Mouse (Mus musculus): ENCODE results near the gene Gm10401.

Gm10401 gene

DNA sequence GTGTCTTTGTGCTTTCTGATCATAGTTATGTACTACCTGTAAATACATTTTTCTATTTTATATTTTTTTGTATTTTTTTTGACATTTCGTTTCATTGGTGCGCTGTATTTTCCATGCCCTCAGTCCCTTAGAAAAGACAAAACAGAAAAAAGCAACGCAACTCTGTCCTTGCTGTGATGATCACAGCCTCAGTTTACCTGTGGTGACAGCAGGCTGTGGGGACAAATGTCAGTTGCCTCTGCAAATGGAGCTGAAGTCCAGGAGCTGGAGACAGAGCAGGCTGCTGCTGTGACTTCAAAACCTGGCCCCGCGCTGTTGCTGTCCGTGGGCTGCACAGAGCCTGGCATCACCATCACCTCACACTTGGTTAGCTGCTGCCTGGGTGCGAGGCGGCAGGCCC is at the start of gene Gm10401:
Gene Gm10401, minus strand, starts transcription at position 101 of the 400 bp plus-strand sequence.
- DNase-seq (ENCODE audit: low read depth, low spot score), result no peak

DNA sequence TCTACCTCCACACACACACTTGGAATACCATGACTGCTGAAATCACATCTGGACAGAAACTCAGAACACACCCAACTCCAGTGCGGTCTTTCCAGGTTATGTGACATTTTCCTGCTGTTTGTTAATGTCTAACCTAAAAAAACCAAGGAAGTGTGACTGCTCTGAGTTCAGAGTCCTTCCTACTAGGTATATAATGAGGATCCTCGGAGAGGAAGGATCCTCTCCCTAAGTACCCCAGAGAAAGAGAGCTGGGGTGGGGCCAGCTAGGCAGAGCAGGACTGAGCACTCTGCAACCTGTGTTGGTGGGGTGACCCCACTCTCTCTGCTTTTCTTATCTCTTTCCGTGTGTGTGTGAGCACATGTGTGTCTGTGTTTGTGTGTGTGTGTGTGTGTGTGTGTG is 49.3 kb upstream of the Gm10401 start:
- DNase-seq (ENCODE audit: low read depth, low spot score), result no peak

DNA sequence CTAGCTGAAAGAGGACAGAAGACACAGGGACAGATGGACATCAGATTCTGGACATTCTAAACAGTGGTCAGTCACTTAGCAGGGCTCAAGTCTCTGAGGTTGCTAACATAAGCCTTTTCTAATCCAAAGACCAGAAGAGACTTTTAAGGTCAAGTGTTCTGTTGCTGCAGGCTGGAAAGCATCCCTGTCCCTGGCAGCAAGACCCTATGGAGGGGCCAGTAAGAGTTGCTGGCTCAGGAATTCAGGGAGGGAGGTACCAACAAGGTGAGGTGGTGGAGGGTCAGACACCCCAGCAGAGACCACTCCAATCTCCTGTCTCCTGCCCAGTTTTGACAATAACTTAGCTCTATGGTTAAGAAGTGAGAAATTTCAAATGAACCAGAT is 48.6 kb upstream of the Gm10401 start:
- DNase-seq (ENCODE audit: low read depth, low spot score), result no peak

DNA sequence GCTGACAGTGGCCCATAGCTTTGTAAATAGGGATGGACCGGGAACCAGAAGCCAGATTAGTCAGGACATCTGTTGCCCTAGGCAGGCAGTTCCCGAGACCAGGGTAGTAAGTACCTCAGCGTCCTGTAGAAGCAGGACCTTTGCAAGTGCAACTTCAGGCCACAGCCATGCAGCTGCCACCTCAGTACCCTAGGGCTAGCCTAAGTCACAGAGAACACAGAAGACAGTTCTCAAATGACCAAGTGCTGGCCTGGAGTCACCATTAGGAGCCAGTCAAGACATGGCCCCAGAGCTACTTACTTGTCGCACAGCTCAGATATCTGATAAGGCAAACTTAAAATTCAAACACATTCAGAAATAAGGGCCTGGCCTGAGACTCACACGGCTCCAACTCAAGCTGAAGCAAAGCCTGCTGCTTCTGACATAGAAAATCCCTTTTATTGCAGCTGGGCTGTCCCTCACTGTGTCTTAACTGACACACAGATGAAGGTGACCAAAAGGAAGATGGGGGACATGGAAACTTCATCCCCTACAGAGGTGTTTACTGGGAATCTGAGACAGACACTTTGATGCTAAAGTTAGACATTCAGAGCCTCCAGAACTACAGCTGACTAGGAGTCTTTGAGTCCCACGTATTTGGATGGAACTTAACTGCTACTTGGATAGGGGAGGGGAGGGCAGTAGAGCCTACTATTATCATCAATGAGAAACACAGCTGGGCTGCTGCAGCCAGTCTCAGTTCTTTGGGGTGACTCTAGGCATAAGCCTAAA is 48.1 kb upstream of the Gm10401 start:
- DNase-seq (ENCODE audit: low read depth, low spot score), result no peak

DNA sequence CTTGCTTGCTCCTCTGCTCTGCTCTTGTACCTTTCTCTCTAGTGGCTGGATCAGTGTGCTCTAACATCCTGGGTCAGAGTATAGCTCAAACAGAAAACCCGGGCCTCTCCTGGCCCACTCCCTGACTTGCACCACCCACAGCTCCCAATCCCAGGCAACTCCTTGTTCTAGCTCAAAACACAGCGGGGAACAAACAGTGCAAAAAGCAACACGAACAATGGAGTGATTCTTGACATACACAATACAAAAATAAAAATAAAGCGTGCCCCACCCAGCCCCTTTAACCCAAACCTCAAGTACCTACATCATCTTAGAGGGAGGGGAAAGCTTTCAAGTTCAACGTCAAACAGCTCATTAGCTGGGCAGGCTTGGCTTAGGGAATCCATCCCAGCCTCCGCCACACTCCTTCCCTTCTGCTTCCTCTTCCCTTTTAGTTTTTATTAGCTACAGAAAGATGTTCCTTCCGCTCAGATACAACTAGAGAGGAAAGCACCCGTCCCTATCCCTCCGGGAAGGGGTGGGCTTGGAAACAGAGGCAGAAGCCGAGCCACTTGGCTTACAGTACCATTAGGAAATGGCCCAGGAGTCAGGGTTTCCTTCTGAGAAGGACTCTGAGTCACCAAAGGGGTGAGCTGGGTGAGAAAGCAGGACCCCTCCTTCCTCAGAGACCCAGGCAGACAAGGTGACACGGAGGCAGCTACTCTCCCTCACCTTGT is 47.3 kb upstream of the Gm10401 start:
- DNase-seq (ENCODE audit: low read depth, low spot score), result no peak

DNA sequence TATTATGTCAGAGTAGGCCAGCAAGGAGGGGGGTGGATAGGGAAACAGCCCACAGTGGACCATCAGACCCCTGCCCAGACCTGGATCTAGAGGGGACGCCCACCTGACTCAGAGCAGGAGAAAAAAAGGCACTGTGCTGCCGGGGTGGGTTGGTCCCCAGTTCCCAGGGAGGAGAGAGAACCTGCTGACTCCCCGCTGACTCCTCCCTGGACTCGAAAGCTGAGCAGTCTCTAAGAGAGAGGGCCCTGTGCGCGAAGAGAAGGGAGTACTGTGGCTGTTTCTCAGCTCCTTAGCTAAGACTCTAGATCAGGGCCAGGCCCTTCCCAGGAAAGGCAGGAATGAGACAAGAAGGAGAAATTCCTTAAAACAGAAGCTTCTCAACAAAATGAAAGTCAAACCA is 46.4 kb upstream of the Gm10401 start:
- DNase-seq (ENCODE audit: low read depth, low spot score), result no peak

DNA sequence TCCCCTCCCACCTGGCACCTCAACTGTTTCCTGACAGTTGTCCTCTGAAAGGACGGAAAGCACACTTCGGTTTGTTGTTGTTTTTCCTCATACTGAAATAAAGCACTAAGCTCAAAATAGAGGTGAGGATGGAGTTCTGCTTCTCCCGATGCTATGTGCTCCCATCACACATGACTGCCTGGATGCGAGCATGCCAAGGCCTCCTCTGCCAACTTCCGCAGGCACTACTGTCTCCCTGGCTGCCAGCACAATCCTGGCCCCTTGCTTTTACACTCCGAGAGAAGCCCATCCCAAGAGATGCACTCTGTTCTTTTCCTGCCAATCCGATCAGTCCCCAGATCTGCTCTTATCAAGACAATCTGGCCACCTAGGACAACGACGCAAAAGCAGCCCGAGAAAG is 45.5 kb upstream of the Gm10401 start:
- no peak for DNase-seq (ENCODE audit: low read depth, low spot score)

DNA sequence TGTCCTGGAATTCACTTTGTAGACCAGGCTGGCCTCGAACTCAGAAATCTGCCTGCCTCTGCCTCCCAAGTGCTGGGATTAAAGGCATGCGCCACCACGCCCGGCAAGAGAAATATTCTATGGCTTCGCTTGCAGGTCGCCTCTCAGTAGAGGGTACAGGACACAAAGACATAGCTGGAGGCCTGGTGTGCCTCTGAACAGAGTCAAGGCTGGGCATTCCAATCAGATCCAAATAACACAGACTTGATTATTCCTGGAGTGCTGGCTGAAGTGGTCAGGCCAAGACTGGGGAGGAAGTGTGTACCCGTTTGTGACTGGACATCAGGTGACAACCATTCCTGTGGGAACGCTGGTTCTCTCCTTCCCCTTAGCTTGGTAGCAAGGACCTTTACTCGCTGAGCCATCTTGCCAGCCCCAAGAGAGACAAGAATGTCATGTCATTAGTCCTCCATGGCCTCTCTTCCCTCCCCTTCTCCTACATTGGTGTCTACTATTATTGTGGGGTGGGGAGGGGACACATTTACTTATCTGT is 44.1 kb upstream of the Gm10401 start:
- DNase-seq (ENCODE audit: low read depth, low spot score), result no peak

DNA sequence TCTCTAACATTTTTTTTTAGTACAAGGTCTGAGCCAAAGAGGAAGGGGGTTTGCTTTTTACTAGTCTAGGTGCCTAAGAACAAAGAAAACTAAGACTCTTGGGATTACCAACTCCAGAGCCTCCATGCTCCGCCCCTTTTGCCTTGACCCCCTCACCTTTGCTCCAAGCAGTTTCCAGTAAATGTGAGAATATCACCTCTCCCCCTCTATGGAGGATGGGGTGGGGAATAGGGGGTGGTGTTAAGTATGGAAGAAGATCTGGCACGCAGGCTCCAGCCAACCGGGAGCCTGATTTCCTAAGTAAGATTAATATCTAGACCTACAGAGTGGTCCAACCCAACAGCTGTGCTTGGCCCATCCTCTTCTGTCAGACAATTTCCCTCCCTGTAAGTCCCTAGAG is 42.6 kb upstream of the Gm10401 start:
- no peak for DNase-seq (ENCODE audit: low read depth, low spot score)

DNA sequence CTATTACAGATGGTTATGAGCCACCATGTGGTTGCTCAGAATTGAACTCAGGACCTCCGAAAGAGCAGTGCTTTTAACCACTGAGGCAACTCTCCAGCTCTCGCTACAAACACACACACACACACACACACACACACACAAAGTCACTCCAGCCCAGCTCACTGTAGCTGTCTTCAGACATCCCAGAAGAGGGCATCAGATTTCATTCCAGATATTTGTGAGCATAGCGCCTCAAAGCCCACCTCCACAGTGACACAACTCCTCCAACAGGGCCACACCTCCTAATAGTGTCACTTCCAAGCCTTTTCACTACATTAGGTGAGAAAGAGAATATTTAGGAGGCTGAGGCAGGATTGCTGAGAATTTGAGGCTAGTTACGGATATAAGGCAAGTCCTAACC is 41.0 kb upstream of the Gm10401 start:
- peak; percentile 20 for DNase-seq (ENCODE audit: low read depth, low spot score)

DNA sequence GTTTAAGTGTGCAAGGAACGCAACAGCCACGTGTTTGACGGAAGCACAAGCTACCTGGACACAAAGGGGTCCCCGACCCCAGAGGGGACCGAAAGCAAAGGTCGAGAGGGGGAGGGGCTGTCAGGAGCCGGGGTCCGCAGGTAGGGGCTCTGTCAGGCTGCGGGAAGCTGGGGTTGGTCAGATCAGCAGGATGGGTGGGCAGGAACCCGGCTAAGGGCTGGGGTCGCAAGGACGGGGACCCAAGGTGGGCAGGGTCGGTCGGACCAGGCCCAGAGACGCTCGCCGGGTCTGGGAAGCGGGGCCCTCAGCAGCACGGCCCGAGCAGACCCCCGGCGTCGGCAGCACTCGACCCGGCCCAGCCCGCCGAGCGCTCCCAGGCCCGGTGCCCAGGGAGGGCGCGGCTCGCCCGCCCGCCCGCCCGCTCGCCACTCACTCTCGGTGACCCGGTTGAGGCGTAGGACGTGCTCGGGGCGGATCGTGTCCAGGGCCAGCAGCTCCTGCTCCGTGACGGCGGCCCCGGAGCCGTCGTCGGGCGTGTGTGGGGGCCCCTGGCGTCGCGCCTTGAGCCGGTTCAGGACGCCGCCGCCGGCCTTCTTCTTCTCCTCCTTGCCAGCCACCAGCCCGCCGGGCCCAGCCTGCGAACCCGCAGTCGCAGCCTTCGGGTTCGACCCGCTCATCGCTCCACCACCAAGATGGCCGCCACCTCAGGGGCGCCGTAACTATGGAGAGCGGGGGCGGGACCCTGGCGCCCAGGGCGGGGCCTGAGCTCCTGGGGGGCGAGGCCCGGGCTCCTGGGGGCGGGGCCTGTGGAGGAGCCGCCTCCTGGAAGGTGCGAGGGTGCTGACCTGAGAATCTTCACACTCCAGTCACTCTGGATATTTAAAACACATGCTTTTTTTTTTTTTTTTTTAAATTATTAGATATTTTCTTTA is 36.4 kb upstream of the Gm10401 start, which contains the start of gene Unc119b:
Gene Unc119b, minus strand, starts transcription at position 742 of the 932 bp plus-strand sequence.
- peak; percentile 93 for DNase-seq (ENCODE audit: low read depth, low spot score)

DNA sequence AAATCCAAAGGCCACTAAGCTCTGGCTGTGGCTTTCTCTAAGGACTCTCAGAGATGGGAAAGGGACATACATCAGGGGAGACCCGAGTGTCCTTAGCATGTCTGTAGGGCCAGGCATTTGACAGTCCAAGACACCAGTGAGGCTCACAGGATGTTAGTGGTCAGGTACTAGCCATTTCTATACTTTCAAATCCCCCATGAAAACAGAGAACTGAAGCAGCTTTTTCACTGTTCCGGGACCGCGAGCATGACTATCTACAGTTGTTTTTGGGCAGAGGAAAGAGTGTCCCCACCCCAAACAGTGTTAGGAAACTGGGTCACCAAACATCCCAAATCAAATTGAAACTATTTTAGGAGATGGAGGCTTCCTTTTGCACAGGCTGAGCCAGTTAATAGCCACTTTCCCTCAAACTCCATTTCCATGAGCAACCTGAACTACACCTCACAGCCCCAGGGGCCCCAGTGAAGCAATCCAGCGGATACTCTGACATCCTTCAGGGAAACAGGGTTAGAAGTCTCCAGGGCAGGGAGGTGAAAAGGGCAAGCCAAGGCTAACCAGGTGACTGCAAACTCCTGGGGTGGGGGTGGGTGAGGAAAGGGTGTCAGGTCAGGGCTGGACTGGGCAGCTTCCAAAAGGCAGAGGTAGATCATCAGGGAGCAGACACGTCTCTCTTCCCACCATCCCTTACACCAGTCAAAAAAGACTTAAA is 35.4 kb upstream of the Gm10401 start:
- peak; percentile 49 for DNase-seq (ENCODE audit: low read depth, low spot score)

DNA sequence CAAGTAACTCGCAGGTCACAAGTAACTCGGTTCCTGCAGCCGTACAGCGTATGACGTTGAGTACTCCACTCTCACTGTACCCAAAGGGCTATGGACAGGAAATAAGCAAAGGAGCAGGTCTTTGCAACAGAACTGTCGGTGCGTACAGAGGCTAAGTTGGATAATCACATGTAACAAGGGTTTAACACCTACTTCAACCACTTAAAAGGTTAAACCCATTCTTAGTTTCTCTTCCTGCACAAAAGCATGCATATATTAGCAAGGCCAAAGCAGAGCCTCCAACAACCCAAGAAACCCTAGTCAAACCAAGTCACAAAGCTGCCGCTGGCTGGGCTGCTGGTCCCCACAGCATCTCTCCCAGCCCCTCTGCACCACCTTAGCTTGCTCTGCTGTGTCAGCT is 34.4 kb upstream of the Gm10401 start:
- DNase-seq (ENCODE audit: low read depth, low spot score), result peak; percentile 24

DNA sequence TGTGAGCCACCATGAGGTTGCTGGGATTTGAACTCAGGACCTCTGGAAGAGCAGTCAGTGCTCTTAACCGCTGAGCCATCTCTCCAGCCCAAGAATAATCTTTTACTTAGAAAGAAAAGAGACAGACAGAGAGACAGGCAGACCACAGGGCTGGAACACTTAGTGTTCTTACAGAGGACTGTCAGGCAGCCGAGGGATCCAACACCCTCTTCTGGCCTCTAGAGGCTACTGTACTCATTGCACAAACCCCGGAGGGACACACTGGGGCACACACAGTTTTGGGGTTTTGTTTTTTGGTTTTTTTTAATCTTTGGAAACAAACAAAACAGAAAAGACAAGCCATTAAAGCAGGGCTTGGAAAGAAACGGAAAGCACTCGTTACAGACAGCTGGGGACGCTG is 31.2 kb upstream of the Gm10401 start:
- no peak for DNase-seq (ENCODE audit: low read depth, low spot score)

DNA sequence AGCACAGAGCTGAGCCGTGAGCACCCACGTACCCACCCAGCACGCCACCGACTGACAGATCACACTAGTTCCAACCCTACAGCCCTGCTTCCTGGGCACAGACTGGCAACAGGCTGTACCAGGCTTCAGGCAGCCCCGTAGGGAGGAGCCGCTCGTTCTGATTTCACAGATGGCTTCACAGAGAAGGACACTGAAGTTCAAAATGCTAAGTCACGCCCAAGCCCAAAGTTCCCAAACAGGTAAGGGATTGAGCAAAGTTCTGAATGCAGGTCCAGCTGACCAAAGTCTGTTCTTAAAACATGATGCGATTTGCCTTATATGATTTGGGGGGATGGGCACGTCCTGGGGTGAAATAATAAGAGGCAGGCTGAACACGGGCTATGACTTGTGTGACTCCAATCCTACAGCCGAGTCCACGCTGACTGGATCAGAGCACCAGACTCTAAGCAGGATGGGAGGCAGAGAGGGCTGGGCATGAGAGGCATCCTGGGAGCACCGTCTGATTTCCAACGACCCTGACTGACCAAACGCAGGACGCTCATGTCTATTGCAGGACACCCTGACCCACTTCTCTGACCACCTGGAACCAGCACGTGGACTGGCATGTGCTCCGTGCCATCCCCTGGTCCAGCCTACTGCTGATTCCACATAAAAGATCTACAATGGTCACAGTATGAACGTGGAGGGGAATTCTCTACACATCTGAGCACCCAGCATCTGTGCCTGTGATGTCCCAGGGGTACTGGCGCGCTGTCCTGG is 29.5 kb upstream of the Gm10401 start:
- no peak for DNase-seq (ENCODE audit: low read depth, low spot score)

DNA sequence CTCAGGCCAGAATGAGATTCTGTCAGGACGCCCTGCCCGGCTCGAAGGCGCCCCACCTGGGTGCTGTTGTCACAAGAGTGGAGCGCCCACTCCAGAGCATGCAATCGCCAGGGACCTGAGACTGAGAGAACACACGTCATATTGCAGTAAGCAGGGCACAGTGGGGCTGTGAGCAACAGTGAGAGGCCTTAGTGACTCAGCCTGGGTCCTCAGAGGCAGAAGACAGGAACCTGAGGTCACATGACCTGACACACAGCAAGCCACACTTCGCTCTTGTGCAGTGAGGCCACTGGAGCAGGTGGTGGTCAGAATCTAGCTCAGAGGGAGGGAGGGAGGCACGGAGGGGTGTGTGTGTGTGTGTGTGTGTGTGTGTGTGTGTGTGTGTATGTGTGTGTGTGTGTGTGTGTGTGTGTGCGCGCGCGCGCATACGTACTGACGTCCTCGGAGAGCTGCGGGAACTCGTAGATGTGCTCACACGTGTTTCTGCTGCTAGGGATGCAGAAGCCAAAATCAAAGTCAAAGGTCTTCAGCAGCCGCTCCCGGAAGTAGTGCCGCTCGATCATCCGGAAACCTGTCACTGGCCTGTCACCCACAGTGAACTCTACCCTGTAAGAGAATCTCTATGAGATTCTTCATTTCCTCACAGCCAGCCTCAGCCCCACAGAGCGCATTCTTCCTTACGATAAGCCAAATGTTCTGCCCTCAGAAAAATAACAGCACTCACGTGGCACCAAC is 28.6 kb upstream of the Gm10401 start:
- DNase-seq (ENCODE audit: low read depth, low spot score), result no peak

DNA sequence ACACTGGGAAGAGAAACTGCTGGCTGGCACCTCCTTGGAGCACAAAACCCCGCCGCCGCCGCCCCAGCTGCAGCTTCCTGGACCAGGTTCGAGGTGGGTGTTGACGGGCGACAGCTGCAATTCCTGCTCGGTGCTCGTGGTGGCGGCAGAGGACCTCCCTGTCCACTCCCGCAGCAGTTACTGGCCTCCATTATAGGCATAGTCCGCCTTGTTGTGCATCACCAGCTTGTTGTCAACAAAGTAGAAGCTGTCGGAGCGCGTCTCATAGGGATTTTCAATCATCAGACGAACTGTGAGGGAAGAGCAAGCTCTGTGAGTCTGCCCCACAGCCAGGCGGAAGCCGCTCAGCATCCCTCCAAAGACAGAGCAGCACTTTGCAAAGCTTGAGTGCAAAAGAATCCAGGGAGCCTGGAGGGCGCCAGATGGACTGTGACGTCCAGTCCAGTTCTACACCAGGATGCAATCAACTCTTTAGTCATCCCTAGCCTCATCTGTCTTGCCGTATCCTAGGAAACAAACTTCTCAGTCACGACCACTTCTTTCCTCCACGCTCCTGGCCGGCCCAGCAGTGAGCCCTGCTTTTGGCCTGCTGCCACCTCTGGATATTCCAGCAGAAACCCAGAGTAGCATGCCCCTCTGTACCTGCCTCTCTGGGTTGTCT is 27.2 kb upstream of the Gm10401 start:
- peak; percentile 78 for DNase-seq (ENCODE audit: low read depth, low spot score)

DNA sequence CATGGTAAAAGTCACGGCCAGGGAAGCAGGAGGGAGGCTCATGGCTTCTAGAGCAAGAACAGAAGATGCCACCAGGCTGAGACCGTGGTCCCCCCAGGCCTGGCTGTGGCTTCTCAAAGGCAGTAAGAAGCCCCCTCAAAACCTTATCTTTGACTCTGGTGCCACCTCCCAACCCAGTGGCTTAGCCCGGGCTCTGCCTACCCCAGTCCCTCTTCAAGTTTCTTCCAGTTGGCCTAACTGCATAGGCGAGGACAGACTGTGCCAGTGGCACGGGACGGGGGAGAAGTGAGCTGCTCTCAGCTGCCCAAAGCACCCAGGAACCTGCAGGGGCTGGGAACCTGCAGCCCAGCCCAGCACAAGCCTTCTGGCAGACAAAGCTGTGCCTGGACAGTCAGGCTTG is 26.6 kb upstream of the Gm10401 start:
- no peak for DNase-seq (ENCODE audit: low read depth, low spot score)

DNA sequence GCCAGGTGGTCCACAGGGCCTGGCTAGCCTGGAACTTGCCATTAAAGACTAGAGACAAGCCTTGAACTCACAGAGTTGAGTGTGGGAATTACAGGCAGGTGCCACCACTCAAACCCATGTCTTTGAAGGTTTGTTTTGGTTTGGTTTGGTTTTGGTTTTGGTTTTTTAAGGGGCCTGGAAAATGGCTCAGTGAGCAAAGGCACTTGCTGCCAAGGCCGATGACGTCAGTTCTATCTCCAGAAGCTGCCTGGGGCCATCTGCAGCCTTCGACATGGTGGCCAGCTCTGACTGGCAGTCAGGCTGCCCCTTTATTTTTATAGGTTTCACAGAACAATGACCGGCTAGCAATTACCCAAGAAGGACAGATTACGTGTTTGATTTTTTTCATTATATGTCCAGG is 22.9 kb upstream of the Gm10401 start:
- DNase-seq (ENCODE audit: low read depth, low spot score), result no peak
